Mouse (Mus musculus): ENCODE measurements at regions not wholly inside any gene's neighbourhood (a gene's known extent, or its start where the extent isn't known, plus 50 kb on each side); places are given as distances from the start of the nearest gene placed in this dataset.

GRCm38 (mm10) chr12:13843423-13844080, 308.3 kb downstream of the Fam84a start:
- TF ChIP-seq CTCF (IDR thresholded peaks at IDR 0.05; ENCODE audit: low read depth, low read length) (no peak), POLR2A (IDR thresholded peaks at IDR 0.05; ENCODE audit: borderline replicate concordance, low read depth, low read length) (no peak)
- Histone ChIP-seq H3K4me1 (ENCODE audit: control insufficient read depth, insufficient read depth, low read length) (no peaks in the 10 kb centered on the region), H3K27ac (ENCODE audit: insufficient read depth, low read depth, low read length) (no peak overlapping the region), H3K4me3 (ENCODE audit: insufficient read depth, low read length) (no peak overlapping the region)

DNA sequence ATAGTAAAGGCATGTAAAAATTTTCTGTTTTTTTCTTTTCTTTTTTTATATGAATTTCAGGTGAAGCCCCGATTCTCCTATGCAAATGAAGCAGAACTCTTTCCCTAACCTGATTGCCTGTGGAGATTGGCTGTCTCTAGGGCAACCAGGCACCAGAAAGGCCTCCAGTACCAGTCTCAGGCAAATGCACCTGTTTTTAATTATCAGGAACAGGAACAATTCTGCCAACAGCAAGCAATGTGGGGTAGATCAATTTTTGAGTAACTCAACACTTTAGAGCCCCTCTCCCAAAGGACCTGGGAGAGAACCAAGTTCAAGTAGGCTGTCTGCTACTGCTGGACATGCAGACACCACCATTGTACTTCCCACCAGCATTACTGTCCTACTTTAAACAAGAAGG, 310.6 kb downstream of the Fam84a start:
- Histone ChIP-seq H3K4me3 (ENCODE audit: insufficient read depth, low read length) (no peak overlapping the region), H3K4me1 (ENCODE audit: control insufficient read depth, insufficient read depth, low read length) (no peaks in the 10 kb centered on the region), H3K27ac (ENCODE audit: insufficient read depth, low read depth, low read length) (no peak overlapping the region)
- TF ChIP-seq POLR2A (IDR thresholded peaks at IDR 0.05; ENCODE audit: borderline replicate concordance, low read depth, low read length) (no peak), CTCF (IDR thresholded peaks at IDR 0.05; ENCODE audit: low read depth, low read length) (no peak)

- Histone ChIP-seq H3K4me3 (ENCODE audit: insufficient read depth, low read length) (no peak overlapping the region), H3K4me1 (ENCODE audit: control insufficient read depth, insufficient read depth, low read length) (no peaks in the 10 kb centered on the region), H3K27ac (ENCODE audit: insufficient read depth, low read depth, low read length) (no peak overlapping the region)
- TF ChIP-seq POLR2A (IDR thresholded peaks at IDR 0.05; ENCODE audit: borderline replicate concordance, low read depth, low read length) (no peak), CTCF (IDR thresholded peaks at IDR 0.05; ENCODE audit: low read depth, low read length) (no peak)
Observed at GRCm38 (mm10) chr12:13834723-13835122, 317.1 kb downstream of the Fam84a start.

DNA sequence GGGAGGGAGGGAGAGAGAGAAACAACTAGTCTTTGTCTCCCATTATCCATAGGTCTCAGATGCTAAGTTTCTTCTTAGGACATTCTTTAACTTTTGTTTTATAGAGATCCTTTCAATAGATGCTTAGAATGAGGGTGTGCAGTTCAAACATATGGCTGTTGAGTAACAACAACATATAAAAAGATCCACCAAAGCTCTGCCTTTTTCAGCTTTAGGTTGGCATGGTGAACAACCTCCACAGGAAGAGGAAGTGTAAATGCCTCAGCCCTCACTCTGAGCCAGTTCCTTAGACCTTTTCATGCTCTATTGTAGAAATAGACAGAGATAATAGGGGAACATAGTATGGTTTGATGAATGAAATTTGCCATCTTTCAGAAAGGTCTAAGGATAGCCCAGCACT, 326.0 kb downstream of the Fam84a start:
- no peak overlapping the region for H3K27ac ChIP-seq (ENCODE audit: insufficient read depth, low read depth, low read length)
- TF ChIP-seq CTCF (IDR thresholded peaks at IDR 0.05; ENCODE audit: low read depth, low read length) (no peak), POLR2A (IDR thresholded peaks at IDR 0.05; ENCODE audit: borderline replicate concordance, low read depth, low read length) (no peak)

DNA sequence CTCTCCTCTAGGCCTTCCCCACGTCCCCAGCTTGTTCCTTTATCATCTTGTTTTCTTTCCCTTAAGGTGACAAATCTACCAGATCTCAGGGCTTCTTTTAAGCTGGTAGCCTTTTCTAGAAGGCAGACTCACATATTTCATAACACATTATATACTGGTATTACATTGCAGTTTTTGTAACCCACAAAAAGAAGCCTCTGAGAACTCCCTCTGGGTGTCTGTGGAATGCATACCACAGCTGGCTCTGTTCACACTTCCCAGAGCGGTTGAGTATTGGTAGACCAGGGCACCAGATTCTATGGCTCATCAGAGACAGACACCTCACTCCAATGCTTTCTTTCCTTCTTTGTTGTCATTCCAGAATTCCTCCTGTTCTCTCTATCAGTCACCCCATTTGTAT, 336.4 kb downstream of the Fam84a start:
- Histone ChIP-seq H3K4me1 (ENCODE audit: control insufficient read depth, insufficient read depth, low read length) (no peaks in the 10 kb centered on the region), H3K27ac (ENCODE audit: insufficient read depth, low read depth, low read length) (no peak overlapping the region), H3K4me3 (ENCODE audit: insufficient read depth, low read length) (no peak overlapping the region)
- TF ChIP-seq POLR2A (IDR thresholded peaks at IDR 0.05; ENCODE audit: borderline replicate concordance, low read depth, low read length) = no peak
- no peak for TF ChIP-seq CTCF (IDR thresholded peaks at IDR 0.05; ENCODE audit: low read depth, low read length)

More for the DNA sequence above, 326.0 kb downstream of the Fam84a start:
- Histone ChIP-seq H3K4me1 (ENCODE audit: control insufficient read depth, insufficient read depth, low read length) (no peaks in the 10 kb centered on the region), H3K4me3 (ENCODE audit: insufficient read depth, low read length) (no peak overlapping the region)

DNA sequence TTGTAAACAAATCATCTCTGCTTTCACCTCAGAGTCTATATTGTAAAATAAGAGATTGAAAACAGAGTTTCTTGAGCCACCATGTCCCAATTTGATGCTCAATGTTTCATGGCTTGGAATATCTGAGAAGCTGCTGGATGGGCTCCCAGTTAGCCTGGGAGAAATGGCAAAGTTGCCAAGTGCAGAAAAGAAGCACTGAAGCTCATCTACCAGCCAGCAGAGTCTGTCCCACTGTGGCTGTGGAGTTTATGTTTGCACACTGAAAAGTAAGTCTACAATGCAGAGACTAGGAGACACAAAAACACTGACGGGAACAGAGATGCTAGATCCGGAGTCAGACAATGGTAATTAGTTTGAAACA, 341.7 kb downstream of the Fam84a start:
- Histone ChIP-seq H3K27ac (ENCODE audit: insufficient read depth, low read depth, low read length) (no peak overlapping the region), H3K4me1 (ENCODE audit: control insufficient read depth, insufficient read depth, low read length) (no peaks in the 10 kb centered on the region), H3K4me3 (ENCODE audit: insufficient read depth, low read length) (no peak overlapping the region)
- TF ChIP-seq CTCF (IDR thresholded peaks at IDR 0.05; ENCODE audit: low read depth, low read length) (no peak), POLR2A (IDR thresholded peaks at IDR 0.05; ENCODE audit: borderline replicate concordance, low read depth, low read length) (no peak)

GRCm38 (mm10) chr12:13809291-13810154, 342.3 kb downstream of the Fam84a start:
- TF ChIP-seq CTCF (IDR thresholded peaks at IDR 0.05; ENCODE audit: low read depth, low read length) (no peak), POLR2A (IDR thresholded peaks at IDR 0.05; ENCODE audit: borderline replicate concordance, low read depth, low read length) (no peak)
- Histone ChIP-seq H3K27ac (ENCODE audit: insufficient read depth, low read depth, low read length) (no peak overlapping the region), H3K4me3 (ENCODE audit: insufficient read depth, low read length) (no peak overlapping the region), H3K4me1 (ENCODE audit: control insufficient read depth, insufficient read depth, low read length) (no peaks in the 10 kb centered on the region)

GRCm38 (mm10) chr12:13779752-13780151, 372.1 kb downstream of the Fam84a start:
- TF ChIP-seq POLR2A (IDR thresholded peaks at IDR 0.05; ENCODE audit: borderline replicate concordance, low read depth, low read length) = no peak
- no peak for TF ChIP-seq CTCF (IDR thresholded peaks at IDR 0.05; ENCODE audit: low read depth, low read length)
- no peak overlapping the region for H3K27ac ChIP-seq (ENCODE audit: insufficient read depth, low read depth, low read length)

DNA sequence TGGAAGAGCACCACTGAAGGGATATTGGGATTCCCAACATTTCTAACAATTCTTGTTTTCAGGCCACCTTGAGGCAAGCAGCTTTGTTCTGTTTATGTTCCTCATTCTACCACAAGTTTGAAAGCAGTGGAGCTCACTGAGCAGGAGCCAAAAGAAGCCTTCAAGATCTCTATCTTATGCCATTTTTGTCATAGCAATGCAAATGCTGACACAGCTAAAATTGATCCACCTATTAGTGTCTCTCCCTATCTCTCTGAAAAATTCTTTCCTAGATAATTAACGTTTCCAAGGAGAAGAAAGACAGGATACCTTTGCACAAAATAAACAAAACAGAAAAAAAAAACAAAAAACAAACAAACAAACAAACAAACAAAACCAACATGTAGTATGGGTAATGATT, 375.2 kb downstream of the Fam84a start:
- Histone ChIP-seq H3K4me1 (ENCODE audit: control insufficient read depth, insufficient read depth, low read length) (no peaks in the 10 kb centered on the region), H3K27ac (ENCODE audit: insufficient read depth, low read depth, low read length) (no peak overlapping the region), H3K4me3 (ENCODE audit: insufficient read depth, low read length) (no peak overlapping the region)
- TF ChIP-seq POLR2A (IDR thresholded peaks at IDR 0.05; ENCODE audit: borderline replicate concordance, low read depth, low read length) (no peak), CTCF (IDR thresholded peaks at IDR 0.05; ENCODE audit: low read depth, low read length) (no peak)

More at GRCm38 (mm10) chr12:13779752-13780151, 372.1 kb downstream of the Fam84a start:
- Histone ChIP-seq H3K4me3 (ENCODE audit: insufficient read depth, low read length) (no peak overlapping the region), H3K4me1 (ENCODE audit: control insufficient read depth, insufficient read depth, low read length) (no peaks in the 10 kb centered on the region)

DNA sequence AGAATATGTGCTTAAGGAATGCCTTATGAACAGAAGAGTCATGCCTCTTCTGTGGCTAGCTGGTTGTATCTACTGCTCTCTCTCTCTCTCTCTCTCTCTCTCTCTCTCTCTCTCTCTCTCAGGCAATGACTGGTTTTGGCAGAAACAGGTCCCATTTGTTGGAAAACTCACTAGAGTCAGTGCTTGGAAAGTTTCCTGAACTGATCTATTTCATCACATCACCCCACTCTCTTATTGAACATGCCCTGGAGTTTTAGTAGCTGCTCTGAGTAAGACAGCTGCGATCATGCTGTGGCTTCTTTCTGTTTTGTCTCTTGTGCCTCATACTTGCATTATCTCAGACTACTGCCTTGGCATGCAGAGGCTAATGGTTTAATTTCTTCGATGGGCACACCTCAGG, 382.2 kb downstream of the Fam84a start:
- TF ChIP-seq CTCF (IDR thresholded peaks at IDR 0.05; ENCODE audit: low read depth, low read length) (no peak), POLR2A (IDR thresholded peaks at IDR 0.05; ENCODE audit: borderline replicate concordance, low read depth, low read length) (no peak)
- no peak overlapping the region for H3K27ac ChIP-seq (ENCODE audit: insufficient read depth, low read depth, low read length)
- no peak overlapping the region for H3K4me3 ChIP-seq (ENCODE audit: insufficient read depth, low read length)
- H3K4me1 ChIP-seq (ENCODE audit: control insufficient read depth, insufficient read depth, low read length) = no peaks in the 10 kb centered on the region
